Mouse (Mus musculus) cerebellum, adult 2 months (tissue): ENCODE measurements at regions not wholly inside any gene's neighbourhood (a gene's known extent, or its start where the extent isn't known, plus 50 kb on each side); places are given as distances from the start of the nearest gene placed in this dataset.

Experiments used
- DNase-seq, 2 experiments: peaks; one replicate each; pipeline ENCODE4 v3.0.0; 2021
- H3K27ac ChIP-seq: fragments of 200-500 bp; 2 replicates; pipeline ENCODE4 v1.5.1; 2012; ENCODE audit warnings: low read length, control low read depth, inconsistent platforms; ENCODE audit not compliant: insufficient read depth
- H3K27me3 ChIP-seq: fragments of 200-500 bp; 2 replicates; pipeline ENCODE4 v1.6.1; 2012; ENCODE audit warnings: inconsistent platforms, mild to moderate bottlenecking, low read length, moderate library complexity; ENCODE audit not compliant: control insufficient read depth, insufficient read depth
- H3K4me1 ChIP-seq: fragments of 200-500 bp; 2 replicates; pipeline ENCODE4 v1.6.1; 2011; ENCODE audit warnings: low read length; ENCODE audit not compliant: control insufficient read depth, insufficient read depth
- H3K4me3 ChIP-seq: fragments of 200-500 bp; replicated peaks from 2 replicates; pipeline ENCODE3; 2011; ENCODE audit warnings: mild to moderate bottlenecking, low read depth, low read length, control low read depth; ENCODE audit not compliant: insufficient read depth
- CTCF ChIP-seq: fragments of 200-500 bp; IDR thresholded peaks from 2 replicates; pipeline ENCODE4 v1.5.1; 2011; ENCODE audit warnings: low read depth, mild to moderate bottlenecking, control low read depth, low read length, moderate library complexity, borderline replicate concordance; ENCODE audit not compliant: insufficient read depth
- POLR2A ChIP-seq: fragments of 200-500 bp; IDR thresholded peaks from 2 replicates; pipeline ENCODE4 v1.6.1; 2011; ENCODE audit warnings: low read length, control low read depth, borderline replicate concordance; ENCODE audit not compliant: insufficient read depth
- WGBS: fragments of 180-500 bp; shearing (Covaris S2); methylation state at CpG from one replicate; pipeline ENCODE4 v1.1.7; 2018; 5-methylcytosine and 5-hydroxymethylcytosine counted together

GRCm38 (mm10) chr2:71661438-71661837, 84.0 kb upstream of the Itga6 start:
- Histone ChIP-seq H3K4me3 (no peak overlapping the region), H3K4me1 (no peaks in the 10 kb centered on the region), H3K27me3 (no peaks in the 10 kb centered on the region; the same call in 1 of the 2 replicates), H3K27ac (no peak overlapping the region)
- no peak for DNase-seq
- TF ChIP-seq CTCF (no peak), POLR2A (no peak)

GRCm38 (mm10) chr2:71661986-71662385, 83.4 kb upstream of the Itga6 start:
- Histone ChIP-seq H3K27ac (no peak overlapping the region), H3K4me1 (no peaks in the 10 kb centered on the region), H3K4me3 (no peak overlapping the region), H3K27me3 (no peaks in the 10 kb centered on the region; the same call in 1 of the 2 replicates)
- DNase-seq = no peak
- WGBS = 92% methylated on average over 5 of the region's 5 CpGs
- TF ChIP-seq POLR2A = no peak
- TF ChIP-seq CTCF = no peak

- WGBS = 90% methylated on average over 8 of the region's 8 CpGs
- Histone ChIP-seq H3K27ac (no peak overlapping the region), H3K4me1 (no peaks in the 10 kb centered on the region), H3K4me3 (no peak overlapping the region), H3K27me3 (no peaks in the 10 kb centered on the region; the same call in 1 of the 2 replicates)
- TF ChIP-seq POLR2A (no peak), CTCF (no peak)
- no peak for DNase-seq
These were observed 82.0 kb upstream of the Itga6 start for GRCm38 (mm10) chr2:71663453-71663852.

GRCm38 (mm10) chr2:71666927-71667326, 78.5 kb upstream of the Itga6 start:
- H3K27ac ChIP-seq = no peak overlapping the region
- no peak for TF ChIP-seq CTCF
- TF ChIP-seq POLR2A = no peak
- no peaks in the 10 kb centered on the region; the same call in 1 of the 2 replicates for H3K27me3 ChIP-seq
- no peaks in the 10 kb centered on the region for H3K4me1 ChIP-seq
- WGBS = 79% methylated on average over 2 of the region's 2 CpGs
- H3K4me3 ChIP-seq = no peak overlapping the region
- DNase-seq = no peak

- TF ChIP-seq POLR2A (no peak), CTCF (no peak)
- Histone ChIP-seq H3K4me3 (no peak overlapping the region), H3K27ac (no peak overlapping the region), H3K4me1 (no peaks in the 10 kb centered on the region), H3K27me3 (no peaks in the 10 kb centered on the region; the same call in 1 of the 2 replicates)
- 92% methylated on average over 3 of the region's 3 CpGs for WGBS
- DNase-seq = no peak
These were observed 77.7 kb upstream of the Itga6 start for GRCm38 (mm10) chr2:71667746-71668145.

- no peak overlapping the region for H3K4me3 ChIP-seq
- H3K27ac ChIP-seq = no peak overlapping the region
- TF ChIP-seq POLR2A (no peak), CTCF (no peak)
- WGBS = 88% methylated on average over 6 of the region's 6 CpGs
- H3K4me1 ChIP-seq = no peaks in the 10 kb centered on the region
- DNase-seq = no peak
- H3K27me3 ChIP-seq = no peaks in the 10 kb centered on the region
These were observed 75.1 kb upstream of the Itga6 start for GRCm38 (mm10) chr2:71670228-71670790.

GRCm38 (mm10) chr2:71670882-71671281, 74.5 kb upstream of the Itga6 start:
- WGBS = 66% methylated on average over 4 of the region's 4 CpGs
- no peak for TF ChIP-seq POLR2A
- no peak for TF ChIP-seq CTCF
- no peak for DNase-seq
- Histone ChIP-seq H3K27ac (no peak overlapping the region), H3K4me3 (no peak overlapping the region), H3K4me1 (no peaks in the 10 kb centered on the region), H3K27me3 (no peaks in the 10 kb centered on the region)

- Histone ChIP-seq H3K27ac (no peak overlapping the region), H3K4me1 (no peaks in the 10 kb centered on the region), H3K4me3 (no peak overlapping the region), H3K27me3 (no peaks in the 10 kb centered on the region)
- WGBS = 71% methylated on average over 18 of the region's 18 CpGs
- no peak for DNase-seq
- TF ChIP-seq POLR2A (no peak), CTCF (no peak)
These were observed 72.1 kb upstream of the Itga6 start for GRCm38 (mm10) chr2:71673087-71673920.
